Mouse (Mus musculus) liver, embryonic 13.5 days (tissue): ENCODE results near the gene Flt3l. TPM values are rescaled to one million over a fixed set of nuclear protein-coding genes. Genes with fewer than 3 reads are reported as not detected.
"Not testable (repeated sequence)": the region's sequence is repeated elsewhere in the genome, so short reads cannot be mapped to it uniquely, and the experiment has no call there.

Experiments used
- ATAC-seq: fragments of 200-750 bp; cut with Nextera tagmentation; 2 replicates; pipeline ENCODE4 v1.8.0; 2017; ENCODE audit warnings: low read depth, mild to moderate bottlenecking, moderate number of reproducible peaks, moderate library complexity
- DNase-seq: peaks from one replicate; pipeline ENCODE4 v3.0.0; 2022
- H3K27ac ChIP-seq: fragments of 300-500 bp; sonication (generic); 2 replicates; pipeline ENCODE4 v1.5.1; 2015; ENCODE audit warnings: moderate library complexity, mild to moderate bottlenecking, inconsistent platforms
- H3K27me3 ChIP-seq: fragments of 300-500 bp; sonication (generic); 2 replicates; pipeline ENCODE4 v1.6.1; 2015; ENCODE audit warnings: mild to moderate bottlenecking, inconsistent platforms
- H3K36me3 ChIP-seq: fragments of 300-500 bp; sonication (generic); 2 replicates; pipeline ENCODE4 v1.6.1; 2015; ENCODE audit warnings: mild to moderate bottlenecking, inconsistent platforms
- H3K4me1 ChIP-seq: fragments of 300-500 bp; sonication (generic); replicated peaks from 2 replicates; pipeline ENCODE4 v1.6.1; 2015; ENCODE audit warnings: inconsistent platforms
- H3K4me2 ChIP-seq: fragments of 300-500 bp; sonication (generic); 2 replicates; pipeline ENCODE4 v1.6.1; 2015; ENCODE audit warnings: inconsistent platforms, mild to moderate bottlenecking, moderate library complexity
- H3K4me3 ChIP-seq: fragments of 300-500 bp; sonication (generic); replicated peaks from 2 replicates; pipeline ENCODE4 v1.5.1; 2015; ENCODE audit warnings: mild to moderate bottlenecking, inconsistent platforms
- H3K9ac ChIP-seq: fragments of 300-500 bp; sonication (generic); 2 replicates; pipeline ENCODE4 v1.6.1; 2015; ENCODE audit warnings: mild to moderate bottlenecking, inconsistent platforms
- H3K9me3 ChIP-seq: fragments of 300-500 bp; sonication (generic); replicated peaks from 2 replicates; pipeline ENCODE4 v1.6.1; 2016; ENCODE audit warnings: inconsistent platforms
- WGBS: fragments of 180-500 bp; shearing (Covaris S2); methylation state at CpG from one replicate; pipeline ENCODE4 v1.1.7; 2015; ENCODE audit not compliant: insufficient replicate concordance; 5-methylcytosine and 5-hydroxymethylcytosine counted together
- polyA plus RNA-seq: library from polyadenylated mRNA; unstranded; fragments of >200 nt; fragmentation: Nextera tagmentation; extraction: Ambion mirVana; gene quantifications from 2 replicates; pipeline ENCODE4 v1.2.1, GENCODE M21; 2015

The Flt3l gene
- polyA plus RNA-seq, 1 experiment from 2014 or later, result 5.4 TPM

- Histone ChIP-seq H3K4me2 (peak overlapping the region; percentile 94), H3K4me1 (peaks cover 87% of the 10 kb centered on the region), H3K9ac (peak overlapping the region; percentile 98), H3K9me3 (no peaks in the 10 kb centered on the region), H3K27ac (peak overlapping the region; percentile 89), H3K27me3 (no peaks in the 10 kb centered on the region), H3K36me3 (peaks cover 77% of the 10 kb centered on the region), H3K4me3 (peak overlapping the region; percentile 95)
- ATAC-seq (no peak), DNase-seq (no peak)
- WGBS, result 61% methylated on average over 15 of the region's 15 CpGs
Observed at GRCm38 (mm10) chr7:45122561-45123185, 13.6 kb downstream of the Flt3l start.

GRCm38 (mm10) chr7:45121966-45122365, 14.3 kb downstream of the Flt3l start:
- H3K27me3 ChIP-seq, result no peaks in the 10 kb centered on the region
- H3K36me3 ChIP-seq, result peaks cover 70% of the 10 kb centered on the region
- ATAC-seq, result no peak
- no peaks in the 10 kb centered on the region for H3K9me3 ChIP-seq
- peak overlapping the region; percentile 94 for H3K4me2 ChIP-seq
- peak overlapping the region; percentile 95 for H3K4me3 ChIP-seq
- no peak for DNase-seq
- H3K27ac ChIP-seq, result peak overlapping the region; percentile 89
- peak overlapping the region; percentile 54 for H3K9ac ChIP-seq
- H3K4me1 ChIP-seq, result peaks cover 83% of the 10 kb centered on the region

GRCm38 (mm10) chr7:45121404-45121803, 14.8 kb downstream of the Flt3l start:
- no peak for ATAC-seq
- WGBS, result 42% methylated on average over 8 of the region's 8 CpGs
- H3K36me3 ChIP-seq, result peaks cover 65% of the 10 kb centered on the region
- H3K27me3 ChIP-seq, result no peaks in the 10 kb centered on the region
- DNase-seq, result no peak
- H3K4me2 ChIP-seq, result peak overlapping the region; percentile 94; the same call in 1 of the 2 replicates
- H3K4me3 ChIP-seq, result peak overlapping the region; percentile 95
- peaks cover 77% of the 10 kb centered on the region for H3K4me1 ChIP-seq
- peak overlapping the region; percentile 89 for H3K27ac ChIP-seq
- H3K9ac ChIP-seq, result peak overlapping the region; percentile 54; the same call in 1 of the 2 replicates
- no peaks in the 10 kb centered on the region for H3K9me3 ChIP-seq

- DNase-seq (no peak), ATAC-seq (no peak)
- peaks cover 51% of the 10 kb centered on the region for H3K36me3 ChIP-seq
- peak overlapping the region; percentile 39 for H3K27ac ChIP-seq
- H3K9me3 ChIP-seq, result no peaks in the 10 kb centered on the region
- H3K4me1 ChIP-seq, result peaks cover 68% of the 10 kb centered on the region
- no peak overlapping the region for H3K9ac ChIP-seq
- no peaks in the 10 kb centered on the region for H3K27me3 ChIP-seq
- no peak overlapping the region for H3K4me3 ChIP-seq
- H3K4me2 ChIP-seq, result no peak overlapping the region
- 56% methylated on average over 5 of the region's 5 CpGs for WGBS
Observed at GRCm38 (mm10) chr7:45119780-45120709, 16.2 kb downstream of the Flt3l start.

- no peak overlapping the region for H3K4me2 ChIP-seq
- peak overlapping the region; percentile 44; the same call in 1 of the 2 replicates for H3K27ac ChIP-seq
- 57% methylated on average over 6 of the region's 6 CpGs for WGBS
- ATAC-seq (no peak), DNase-seq (no peak)
- H3K9me3 ChIP-seq, result no peaks in the 10 kb centered on the region
- peaks cover 67% of the 10 kb centered on the region for H3K4me1 ChIP-seq
- H3K9ac ChIP-seq, result no peak overlapping the region
- no peaks in the 10 kb centered on the region for H3K27me3 ChIP-seq
- H3K36me3 ChIP-seq, result peaks cover 46% of the 10 kb centered on the region
- no peak overlapping the region for H3K4me3 ChIP-seq
Observed at GRCm38 (mm10) chr7:45118336-45118735, 17.9 kb downstream of the Flt3l start.

GRCm38 (mm10) chr7:45117566-45117965, 18.7 kb downstream of the Flt3l start:
- no peak for DNase-seq
- peaks cover 67% of the 10 kb centered on the region for H3K4me1 ChIP-seq
- WGBS, result 60% methylated on average over 8 of the region's 8 CpGs
- H3K9me3 ChIP-seq, result no peaks in the 10 kb centered on the region
- H3K4me2 ChIP-seq, result no peak overlapping the region
- no peak overlapping the region for H3K4me3 ChIP-seq
- peak overlapping the region; percentile 44; the same call in 1 of the 2 replicates for H3K27ac ChIP-seq
- H3K9ac ChIP-seq, result no peak overlapping the region
- H3K27me3 ChIP-seq, result no peaks in the 10 kb centered on the region
- H3K36me3 ChIP-seq, result peaks cover 38% of the 10 kb centered on the region
- no peak for ATAC-seq

- Histone ChIP-seq H3K36me3 (no peaks in the 10 kb centered on the region), H3K4me1 (peaks cover 47% of the 10 kb centered on the region), H3K4me2 (no peak overlapping the region), H3K27ac (no peak overlapping the region), H3K9me3 (no peaks in the 10 kb centered on the region), H3K27me3 (no peaks in the 10 kb centered on the region), H3K9ac (peak overlapping the region; percentile 26; the same call in 1 of the 2 replicates), H3K4me3 (no peak overlapping the region)
- peak; percentile 69 for ATAC-seq
- DNase-seq, result no peak
- 10% methylated on average over 2 of the region's 2 CpGs for WGBS
Observed at GRCm38 (mm10) chr7:45113476-45113875, 22.8 kb downstream of the Flt3l start.

- Histone ChIP-seq H3K27ac (no peak overlapping the region), H3K4me3 (no peak overlapping the region), H3K9me3 (no peaks in the 10 kb centered on the region), H3K36me3 (no peaks in the 10 kb centered on the region), H3K27me3 (no peaks in the 10 kb centered on the region), H3K4me2 (no peak overlapping the region), H3K9ac (no peak overlapping the region), H3K4me1 (peaks cover 38% of the 10 kb centered on the region)
- DNase-seq (no peak), ATAC-seq (no peak)
- 25% methylated on average over 3 of the region's 3 CpGs for WGBS
Observed at GRCm38 (mm10) chr7:45112529-45112928, 23.7 kb downstream of the Flt3l start.

GRCm38 (mm10) chr7:45111940-45112339, 24.3 kb downstream of the Flt3l start:
- 56% methylated on average over 2 of the region's 2 CpGs for WGBS
- H3K9me3 ChIP-seq, result no peaks in the 10 kb centered on the region

GRCm38 (mm10) chr7:45110089-45110488, 26.1 kb downstream of the Flt3l start:
- DNase-seq, ATAC-seq, H3K9me3 ChIP-seq, H3K27me3 ChIP-seq, H3K36me3 ChIP-seq, H3K4me2 ChIP-seq, H3K9ac ChIP-seq, H3K27ac ChIP-seq, H3K4me3 ChIP-seq: not testable (repeated sequence)
- WGBS, result 66% methylated on average over 4 of the region's 4 CpGs
- peaks cover 33% of the 10 kb centered on the region for H3K4me1 ChIP-seq

More at GRCm38 (mm10) chr7:45111940-45112339, 24.3 kb downstream of the Flt3l start:
- peaks cover 37% of the 10 kb centered on the region for H3K4me1 ChIP-seq
- H3K27me3 ChIP-seq, result no peaks in the 10 kb centered on the region
- no peak overlapping the region for H3K4me3 ChIP-seq
- no peak overlapping the region for H3K4me2 ChIP-seq
- no peak overlapping the region for H3K9ac ChIP-seq
- H3K27ac ChIP-seq, result no peak overlapping the region
- ATAC-seq, result no peak
- no peak for DNase-seq
- H3K36me3 ChIP-seq, result no peaks in the 10 kb centered on the region

GRCm38 (mm10) chr7:45107052-45107645, 29.1 kb downstream of the Flt3l start:
- no peak overlapping the region for H3K4me3 ChIP-seq
- H3K4me1 ChIP-seq, result peaks cover 33% of the 10 kb centered on the region
- no peak for DNase-seq
- no peak overlapping the region for H3K4me2 ChIP-seq
- no peaks in the 10 kb centered on the region for H3K27me3 ChIP-seq
- H3K9ac ChIP-seq, result no peak overlapping the region
- no peak overlapping the region for H3K27ac ChIP-seq
- H3K36me3 ChIP-seq, result no peaks in the 10 kb centered on the region
- 24% methylated on average over 5 of the region's 5 CpGs for WGBS
- no peak for ATAC-seq
- no peaks in the 10 kb centered on the region for H3K9me3 ChIP-seq
